ENCODE assay signal across 10 mouse cellular contexts in genomic region chr15:27943486-27944195, GRCm38 (mm10).
DNase-seq lines count a peak whose midpoint lies in the region; ATAC-seq and TF ChIP-seq lines count a peak whose summit lies in the region.
"Had no signal": no experiment of that assay in that cellular context is flagged by ENCODE, and none has a peak within 500 bp of the region (broad histone marks: within the 10 kb centered on the region; RNA-seq: fewer than 3 reads in every experiment).

No protein-coding gene starts in this region.

- TF ChIP-seq CTCF in heart, adult 2 months (IDR thresholded peaks at IDR 0.05), result no peak

- H3K27me3 ChIP-seq in heart, adult 2 months (ENCODE audit: control insufficient read depth, insufficient read depth, low read length), result no peaks in the 10 kb centered on the region
- no peaks in the 10 kb centered on the region for H3K27me3 ChIP-seq in forebrain, embryonic 13.5 days
- H3K27me3 ChIP-seq: embryonic facial prominence, embryonic 12.5 days; limb, embryonic 15.5 days had no signal

- TF ChIP-seq POLR2A in heart, adult 2 months (IDR thresholded peaks at IDR 0.05; ENCODE audit: insufficient read depth, low read depth, low read length), result no peak

- DNase-seq in heart, adult 2 months, result no peak
- DNase-seq in heart, adult 9 months (ENCODE audit: low spot score in 2 of 2), result no peak
- peak; percentile 50 for DNase-seq in adrenal gland, postnatal 25 days
- DNase-seq in layer of hippocampus, postnatal 10 days (ENCODE audit: low spot score in 2 of 2), result peak; percentile 43 to 65
- DNase-seq in right cerebral cortex, postnatal 14 days, result peak; percentile 46
- DNase-seq in T-cell, adult 2 months (ENCODE audit: low spot score), result no peak
- DNase-seq in natural killer cell, adult 2 months (ENCODE audit: low spot score in 2 of 2), result no peak

- no peaks in the 10 kb centered on the region for H3K9me3 ChIP-seq in forebrain, embryonic 13.5 days (replicated peaks)
- H3K9me3 ChIP-seq: embryonic facial prominence, embryonic 12.5 days; limb, embryonic 15.5 days had no signal

- H3K4me3 ChIP-seq in heart, adult 2 months, result no peak overlapping the region
- no peak overlapping the region for H3K4me3 ChIP-seq in forebrain, embryonic 13.5 days
- H3K4me3 ChIP-seq: embryonic facial prominence, embryonic 12.5 days; limb, embryonic 15.5 days had no signal

- no peak for TF ChIP-seq EP300 in heart, adult 2 months (IDR thresholded peaks at IDR 0.05; ENCODE audit: insufficient read depth, low read depth, low read length)

- peak; percentile 79 for ATAC-seq in forebrain, embryonic 13.5 days

- H3K79me2 ChIP-seq in heart, adult 2 months (replicated peaks; ENCODE audit: control insufficient read depth, insufficient read depth, low read length), result peaks cover 7% of the 10 kb centered on the region

- WGBS in heart, adult 2 months, result 40% methylated on average over 18 of the region's 18 CpGs
- WGBS in forebrain, embryonic 13.5 days, result 6% methylated on average over 18 of the region's 18 CpGs

- H3K4me1 ChIP-seq in heart, adult 2 months (ENCODE audit: control insufficient read depth, insufficient read depth, low read length), result peaks cover 26% of the 10 kb centered on the region
- H3K4me1 ChIP-seq in forebrain, embryonic 13.5 days, result peaks cover 76% of the 10 kb centered on the region

- no peaks in the 10 kb centered on the region for H3K36me3 ChIP-seq in heart, adult 2 months (ENCODE audit: control insufficient read depth, insufficient read depth, low read length)
- no peaks in the 10 kb centered on the region for H3K36me3 ChIP-seq in forebrain, embryonic 13.5 days (ENCODE audit: poor library complexity, severe bottlenecking)
- H3K36me3 ChIP-seq: embryonic facial prominence, embryonic 12.5 days; limb, embryonic 15.5 days had no signal

- intact Hi-C loops in heart, adult 2 months (cut with DNase I), result no loop called here

- H3K9ac ChIP-seq in heart, adult 2 months (ENCODE audit: low read depth, low read length), result 0 out of 2 replicates have a peak overlapping the region, but pooled peaks have one; percentile 13
- H3K9ac ChIP-seq in forebrain, embryonic 13.5 days, result peak overlapping the region; percentile 17; the same call in 1 of the 2 replicates
- H3K9ac ChIP-seq: embryonic facial prominence, embryonic 12.5 days; limb, embryonic 15.5 days had no signal

- peak overlapping the region; percentile 31 for H3K27ac ChIP-seq in heart, adult 2 months
- peak overlapping the region; percentile 46 for H3K27ac ChIP-seq in forebrain, embryonic 13.5 days
- H3K27ac ChIP-seq: embryonic facial prominence, embryonic 12.5 days; limb, embryonic 15.5 days had no signal

- peak overlapping the region; percentile 48 for H3K4me2 ChIP-seq in forebrain, embryonic 13.5 days
- H3K4me2 ChIP-seq: embryonic facial prominence, embryonic 12.5 days; limb, embryonic 15.5 days had no signal

Comparison
In these comparisons a context has a peak if more than half of its experiments do, and no peak if none do; other contexts are left out.
1. DNase-seq: peak in adrenal gland, postnatal 25 days (single experiment), layer of hippocampus, postnatal 10 days (2 of 2) and right cerebral cortex, postnatal 14 days (single experiment); none in heart, adult 2 months (0 of 2), heart, adult 9 months (0 of 2), T-cell, adult 2 months (single experiment) and natural killer cell, adult 2 months (0 of 2).